Mouse (Mus musculus): ENCODE measurements at regions not wholly inside any gene's neighbourhood (a gene's known extent, or its start where the extent isn't known, plus 50 kb on each side); places are given as distances from the start of the nearest gene placed in this dataset.

GRCm38 (mm10) chr6:71012436-71012822 lies 56.1 kb downstream of the Foxi3 start:
- DNase-seq, result no peak

- DNase-seq, result peak; percentile 29
Observed at GRCm38 (mm10) chr6:71012823-71013461, 56.6 kb downstream of the Foxi3 start.

GRCm38 (mm10) chr6:71016388-71016787 lies 60.1 kb downstream of the Foxi3 start:
- no peak for DNase-seq

- no peak for DNase-seq
Observed at GRCm38 (mm10) chr6:71021353-71021752, 65.0 kb downstream of the Foxi3 start.

GRCm38 (mm10) chr6:71025472-71025871 lies 69.1 kb downstream of the Foxi3 start:
- DNase-seq, result no peak

GRCm38 (mm10) chr6:71029663-71030062 lies 73.3 kb downstream of the Foxi3 start:
- no peak for DNase-seq

- DNase-seq, result peak; percentile 9
Observed at GRCm38 (mm10) chr6:71030541-71030940, 74.2 kb downstream of the Foxi3 start.

- no peak for DNase-seq
Observed at GRCm38 (mm10) chr6:71044241-71044640, 87.9 kb downstream of the Foxi3 start.

GRCm38 (mm10) chr6:71045261-71045660 lies 88.9 kb downstream of the Foxi3 start:
- no peak for DNase-seq

GRCm38 (mm10) chr6:71048199-71049094 lies 92.1 kb downstream of the Foxi3 start:
- DNase-seq, result no peak

GRCm38 (mm10) chr6:71050248-71050647 lies 93.9 kb downstream of the Foxi3 start:
- DNase-seq, result no peak

- no peak for DNase-seq
Observed at GRCm38 (mm10) chr6:71050754-71051213, 93.5 kb downstream of the Thnsl2 start.

GRCm38 (mm10) chr6:71057209-71057858 lies 86.9 kb downstream of the Thnsl2 start:
- no peak for DNase-seq

GRCm38 (mm10) chr6:71060116-71060515 lies 84.1 kb downstream of the Thnsl2 start:
- peak; percentile 4 for DNase-seq

- no peak for DNase-seq
Observed at GRCm38 (mm10) chr6:71062980-71063379, 81.3 kb downstream of the Thnsl2 start.

GRCm38 (mm10) chr6:71065428-71065827 lies 78.8 kb downstream of the Thnsl2 start:
- no peak for DNase-seq

- DNase-seq, result no peak
Observed at GRCm38 (mm10) chr6:71069229-71069628, 75.0 kb downstream of the Thnsl2 start.

- no peak for DNase-seq
Observed at GRCm38 (mm10) chr6:71074789-71075191, 69.4 kb downstream of the Thnsl2 start.

Data from cerebellum, adult 11 months (tissue).